Mouse (Mus musculus) midbrain, embryonic 15.5 days (tissue): ENCODE data around the gene Rbbp5. TPM values are rescaled to one million over a fixed set of nuclear protein-coding genes. Genes with fewer than 3 reads are reported as not detected.
A peak's percentile ranks its signal among the peaks of the same experiment; 100 is the strongest.

Source experiments
- ATAC-seq: fragments of 200-750 bp; cut with Nextera tagmentation; replicated peaks from 2 replicates; pipeline ENCODE4 v1.8.0; 2017; ENCODE audit warnings: moderate TSS enrichment
- H3K27ac ChIP-seq: fragments of 300-500 bp; sonication (generic); 2 replicates; pipeline ENCODE4 v1.5.1; 2015; ENCODE audit warnings: mild to moderate bottlenecking, inconsistent platforms
- H3K27me3 ChIP-seq: fragments of 300-500 bp; sonication (generic); replicated peaks from 2 replicates; pipeline ENCODE4 v1.6.1; 2015; ENCODE audit warnings: inconsistent platforms
- H3K36me3 ChIP-seq: fragments of 300-500 bp; sonication (generic); replicated peaks from 2 replicates; pipeline ENCODE4 v1.6.1; 2015; ENCODE audit warnings: inconsistent platforms
- H3K4me1 ChIP-seq: fragments of 300-500 bp; sonication (generic); 2 replicates; pipeline ENCODE4 v1.6.1; 2015; ENCODE audit warnings: inconsistent platforms
- H3K4me2 ChIP-seq: fragments of 300-500 bp; sonication (generic); 2 replicates; pipeline ENCODE4 v1.6.1; 2015; ENCODE audit warnings: inconsistent platforms, mild to moderate bottlenecking, moderate library complexity
- H3K4me3 ChIP-seq: fragments of 300-500 bp; sonication (generic); 2 replicates; pipeline ENCODE4 v1.5.1; 2015; ENCODE audit warnings: mild to moderate bottlenecking, inconsistent platforms
- H3K9ac ChIP-seq: fragments of 300-500 bp; sonication (generic); 2 replicates; pipeline ENCODE4 v1.6.1; 2015; ENCODE audit warnings: mild to moderate bottlenecking, inconsistent platforms
- H3K9me3 ChIP-seq: fragments of 300-500 bp; sonication (generic); 2 replicates; pipeline ENCODE4 v1.6.1; 2016; ENCODE audit warnings: inconsistent platforms
- WGBS: fragments of 180-500 bp; shearing (Covaris S2); methylation state at CpG from one replicate; pipeline ENCODE4 v1.1.7; 2015; ENCODE audit warnings: mixed read lengths; 5-methylcytosine and 5-hydroxymethylcytosine counted together
- polyA plus RNA-seq: library from polyadenylated mRNA; unstranded; fragments of >200 nt; fragmentation: Nextera tagmentation; extraction: Ambion mirVana; gene quantifications from 2 replicates; pipeline ENCODE4 v1.2.1, GENCODE M21; 2015

Gene Rbbp5
- polyA plus RNA-seq, 1 experiment from 2014 or later, result 50.3 TPM

DNA sequence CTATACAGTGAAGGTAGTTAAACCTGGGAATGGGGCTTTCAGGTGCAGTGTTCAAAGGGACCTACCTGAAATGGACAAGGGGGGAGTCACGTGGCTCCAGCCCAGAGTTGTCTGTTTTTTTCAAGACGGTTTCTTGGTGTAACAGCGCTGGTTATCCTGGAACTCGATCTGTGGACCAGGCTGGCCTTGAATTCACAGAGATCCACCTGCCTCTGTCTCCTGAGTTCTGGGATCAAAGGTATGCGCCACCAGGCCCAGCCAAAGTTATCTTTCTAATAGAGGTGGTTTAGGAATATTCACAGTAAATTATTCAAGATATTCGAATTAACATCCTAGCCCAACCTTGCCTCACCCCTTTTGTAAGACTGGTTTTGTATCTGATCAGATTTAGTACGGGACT is 29.5 kb downstream of the Rbbp5 start:
- Histone ChIP-seq H3K9ac (no peak overlapping the region), H3K36me3 (peaks cover 19% of the 10 kb centered on the region; the same call in 1 of the 2 replicates), H3K9me3 (no peaks in the 10 kb centered on the region), H3K27ac (no peak overlapping the region), H3K27me3 (no peaks in the 10 kb centered on the region), H3K4me2 (no peak overlapping the region), H3K4me1 (0 out of 2 replicates have a peak, but pooled peaks cover 5% of the 10 kb centered on the region), H3K4me3 (no peak overlapping the region)
- WGBS, result 93% methylated on average over 7 of the region's 7 CpGs
- ATAC-seq, result no peak

DNA sequence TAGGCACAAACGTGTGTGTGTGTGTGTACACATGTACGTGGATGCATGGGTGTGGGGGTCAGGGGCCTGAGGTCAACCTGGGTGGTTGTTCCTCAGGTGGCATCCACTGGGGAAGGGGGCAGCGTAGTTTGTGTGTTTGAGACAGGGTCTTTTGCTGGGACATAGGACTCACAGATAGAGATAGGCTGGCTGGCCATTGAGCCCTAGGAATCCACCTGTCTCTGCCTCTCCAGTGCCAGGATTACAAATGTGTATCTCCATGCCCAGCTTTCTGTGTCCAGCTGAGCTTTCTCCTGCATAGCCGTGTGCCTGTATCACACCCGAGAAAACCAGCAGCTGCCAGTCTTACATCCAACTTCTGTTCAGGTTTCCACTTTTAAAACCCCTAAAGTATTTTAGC is 32.6 kb downstream of the Rbbp5 start:
- H3K4me2 ChIP-seq, result no peak overlapping the region
- H3K27me3 ChIP-seq, result no peaks in the 10 kb centered on the region
- 0 out of 2 replicates have a peak, but pooled peaks cover 7% of the 10 kb centered on the region for H3K4me1 ChIP-seq
- H3K36me3 ChIP-seq, result 0 out of 2 replicates have a peak, but pooled peaks cover 6% of the 10 kb centered on the region
- no peak for ATAC-seq
- WGBS, result 83% methylated on average over 5 of the region's 5 CpGs
- H3K27ac ChIP-seq, result no peak overlapping the region
- no peak overlapping the region for H3K9ac ChIP-seq
- no peak overlapping the region for H3K4me3 ChIP-seq
- H3K9me3 ChIP-seq, result no peaks in the 10 kb centered on the region

DNA sequence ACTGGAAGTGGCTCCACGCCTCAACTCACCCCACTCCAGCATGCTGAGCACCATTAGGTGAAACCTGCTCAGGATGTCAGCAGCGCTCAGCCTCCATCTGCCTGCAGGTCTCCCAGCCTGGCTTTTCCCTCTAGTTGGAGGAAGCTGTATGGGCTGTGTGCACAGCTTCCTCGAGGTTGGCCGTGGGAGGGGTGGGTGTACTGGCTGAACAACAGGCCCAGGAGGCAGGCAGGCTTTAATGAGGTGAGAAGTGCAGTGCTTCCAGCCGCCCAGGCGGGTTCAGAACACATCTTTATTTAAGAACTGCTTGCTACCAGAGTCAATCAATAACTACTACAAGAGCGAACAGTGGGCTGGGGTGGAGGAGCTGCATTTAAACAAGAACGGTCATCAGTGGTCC is 34.4 kb downstream of the Rbbp5 start:
- Histone ChIP-seq H3K27me3 (no peaks in the 10 kb centered on the region), H3K9me3 (no peaks in the 10 kb centered on the region), H3K4me3 (no peak overlapping the region), H3K4me2 (no peak overlapping the region), H3K9ac (no peak overlapping the region), H3K36me3 (0 out of 2 replicates have a peak, but pooled peaks cover 5% of the 10 kb centered on the region), H3K4me1 (0 out of 2 replicates have a peak, but pooled peaks cover 7% of the 10 kb centered on the region), H3K27ac (peak overlapping the region; percentile 48)
- ATAC-seq, result peak; percentile 46
- 62% methylated on average over 8 of the region's 8 CpGs for WGBS

DNA sequence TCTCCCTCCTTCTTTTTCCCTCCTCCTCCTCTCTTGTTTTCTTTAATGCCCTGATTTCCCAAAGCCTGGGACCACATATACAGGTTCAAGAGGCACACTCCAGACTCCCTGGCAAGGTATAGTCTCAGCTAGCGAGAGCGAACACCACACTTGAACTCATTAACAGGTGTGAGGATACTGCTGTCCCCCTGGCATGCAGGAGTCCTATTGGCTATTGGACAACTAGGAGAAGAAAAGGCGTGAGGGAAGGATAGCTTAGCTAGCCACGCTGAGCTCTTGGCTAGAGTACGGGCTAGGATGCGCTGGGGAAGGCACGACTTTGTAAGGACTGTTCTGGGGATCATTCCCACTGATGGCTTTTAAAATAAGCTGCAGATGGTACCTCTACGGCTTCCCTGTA is 34.9 kb downstream of the Rbbp5 start:
- peaks cover 5% of the 10 kb centered on the region; the same call in 1 of the 2 replicates for H3K36me3 ChIP-seq
- H3K9me3 ChIP-seq, result no peaks in the 10 kb centered on the region
- 81% methylated on average over 8 of the region's 8 CpGs for WGBS
- H3K27me3 ChIP-seq, result no peaks in the 10 kb centered on the region
- 0 out of 2 replicates have a peak, but pooled peaks cover 7% of the 10 kb centered on the region for H3K4me1 ChIP-seq
- H3K27ac ChIP-seq, result 0 out of 2 replicates have a peak overlapping the region, but pooled peaks have one; percentile 14
- H3K9ac ChIP-seq, result no peak overlapping the region
- H3K4me3 ChIP-seq, result no peak overlapping the region
- no peak for ATAC-seq
- no peak overlapping the region for H3K4me2 ChIP-seq

DNA sequence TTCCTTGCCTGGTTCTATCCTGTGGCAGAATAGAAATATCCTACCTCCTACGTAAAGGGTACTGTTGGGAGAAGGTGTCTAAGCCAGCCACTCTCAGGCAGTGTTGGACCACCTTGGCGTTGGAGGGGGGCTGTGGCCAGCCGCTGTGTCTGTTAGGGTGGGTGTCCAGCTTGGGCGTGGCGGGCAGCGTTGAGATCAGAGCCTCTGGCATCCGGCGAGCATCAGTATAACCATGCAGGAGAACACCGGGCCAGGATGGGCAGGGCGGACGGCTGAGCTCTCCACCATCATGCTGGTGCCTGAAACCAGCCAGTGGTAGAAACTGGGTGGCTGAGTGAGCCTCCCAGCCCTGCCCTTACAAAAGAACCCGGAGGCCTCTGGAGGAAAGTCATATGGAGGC is 38.2 kb downstream of the Rbbp5 start:
- Histone ChIP-seq H3K9me3 (no peaks in the 10 kb centered on the region), H3K4me3 (no peak overlapping the region), H3K27ac (no peak overlapping the region), H3K4me1 (0 out of 2 replicates have a peak, but pooled peaks cover 7% of the 10 kb centered on the region), H3K36me3 (peaks cover 9% of the 10 kb centered on the region; the same call in 1 of the 2 replicates), H3K27me3 (no peaks in the 10 kb centered on the region), H3K9ac (no peak overlapping the region), H3K4me2 (no peak overlapping the region)
- WGBS, result 93% methylated on average over 12 of the region's 12 CpGs
- ATAC-seq, result no peak

DNA sequence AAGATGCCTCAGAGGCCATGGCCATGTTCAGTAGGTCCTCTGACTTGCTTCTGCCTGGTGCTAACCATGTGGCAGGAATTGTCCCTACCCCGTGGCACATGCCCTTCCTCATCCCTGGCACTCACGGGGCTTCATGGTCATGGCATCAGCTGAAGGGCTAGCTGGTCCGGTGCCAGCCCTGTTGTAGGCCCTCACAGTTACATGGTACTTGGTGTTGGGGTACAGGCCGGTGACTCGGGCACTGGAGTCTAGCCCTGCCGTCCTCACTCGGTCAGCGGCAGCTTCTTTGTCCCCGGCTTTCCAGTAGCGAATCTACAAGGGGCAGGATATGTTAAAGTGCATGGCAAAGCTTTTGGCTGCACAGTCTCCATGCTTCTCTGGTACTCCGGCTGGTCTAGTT is 39.6 kb downstream of the Rbbp5 start:
- WGBS, result 93% methylated on average over 11 of the region's 11 CpGs
- Histone ChIP-seq H3K4me2 (no peak overlapping the region), H3K27me3 (no peaks in the 10 kb centered on the region), H3K27ac (no peak overlapping the region), H3K9ac (no peak overlapping the region), H3K9me3 (no peaks in the 10 kb centered on the region), H3K4me1 (0 out of 2 replicates have a peak, but pooled peaks cover 1% of the 10 kb centered on the region), H3K36me3 (peaks cover 9% of the 10 kb centered on the region; the same call in 1 of the 2 replicates), H3K4me3 (no peak overlapping the region)
- no peak for ATAC-seq

DNA sequence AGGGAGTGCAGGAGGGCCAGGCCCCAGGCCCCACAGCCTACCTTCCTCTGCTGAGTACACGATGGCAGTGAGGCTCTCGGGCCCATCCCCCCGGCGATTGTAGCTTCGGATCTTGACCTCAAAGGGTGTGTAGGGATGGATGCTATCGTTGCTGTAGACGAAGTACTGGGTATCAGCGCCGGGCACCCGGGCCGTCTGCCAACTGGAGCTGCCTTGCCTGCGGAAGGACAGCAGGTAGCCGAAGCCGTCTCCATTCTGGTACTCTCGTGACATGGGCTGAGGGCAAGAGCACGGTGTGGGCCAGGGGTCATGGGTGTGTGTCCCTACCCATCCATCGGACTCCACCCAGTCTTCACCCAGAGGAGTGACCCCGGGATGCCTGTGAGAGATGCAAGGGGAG is 41.5 kb downstream of the Rbbp5 start:
- Histone ChIP-seq H3K9ac (no peak overlapping the region), H3K36me3 (peaks cover 9% of the 10 kb centered on the region; the same call in 1 of the 2 replicates), H3K4me1 (no peaks in the 10 kb centered on the region), H3K9me3 (no peaks in the 10 kb centered on the region), H3K4me2 (no peak overlapping the region), H3K4me3 (no peak overlapping the region), H3K27me3 (no peaks in the 10 kb centered on the region), H3K27ac (no peak overlapping the region)
- 83% methylated on average over 18 of the region's 18 CpGs for WGBS
- no peak for ATAC-seq

DNA sequence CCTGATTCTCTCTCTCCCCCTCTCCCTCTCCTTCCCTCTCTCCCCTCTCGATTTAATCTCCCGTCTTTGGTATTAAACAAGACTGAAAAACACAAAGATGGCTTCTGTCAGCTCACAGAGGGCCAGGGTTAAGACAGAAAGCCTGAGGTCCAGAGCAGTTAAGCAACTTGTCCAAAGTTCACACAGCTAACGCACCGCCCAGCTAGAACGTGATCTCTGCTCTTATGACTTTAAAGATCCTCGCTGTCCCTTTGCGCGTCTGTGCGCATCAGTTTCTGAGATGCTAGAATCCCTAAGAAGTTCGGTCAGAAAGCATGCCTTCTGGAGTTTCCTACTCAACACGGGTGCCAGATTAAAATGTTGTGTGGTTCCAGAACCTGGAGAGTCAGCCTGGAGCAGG is 42.6 kb downstream of the Rbbp5 start:
- Histone ChIP-seq H3K4me2 (no peak overlapping the region), H3K4me3 (no peak overlapping the region), H3K27me3 (no peaks in the 10 kb centered on the region), H3K27ac (no peak overlapping the region), H3K4me1 (no peaks in the 10 kb centered on the region), H3K9ac (no peak overlapping the region), H3K36me3 (peaks cover 9% of the 10 kb centered on the region; the same call in 1 of the 2 replicates), H3K9me3 (no peaks in the 10 kb centered on the region)
- WGBS, result 88% methylated on average over 11 of the region's 11 CpGs
- ATAC-seq, result no peak

DNA sequence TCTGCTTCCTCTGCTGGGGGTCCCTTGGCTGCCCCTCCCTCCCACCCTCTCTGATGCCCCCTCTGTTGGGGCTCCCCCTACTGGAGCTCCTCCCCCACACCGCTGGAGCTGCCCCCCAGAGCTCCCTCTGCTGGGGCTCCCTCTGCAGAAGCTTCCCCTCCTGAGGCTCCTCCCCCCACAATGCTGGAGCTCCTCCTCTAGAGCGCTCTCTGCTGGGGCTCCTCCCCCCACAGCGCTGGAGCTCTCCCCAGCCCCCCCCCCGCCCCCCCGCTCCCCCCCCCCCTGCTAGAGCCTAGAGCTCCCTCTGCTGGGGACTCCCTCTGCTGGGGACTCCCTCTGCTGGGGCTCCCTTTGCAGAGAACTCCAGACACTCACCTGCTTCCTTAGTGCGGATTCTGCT is 43.6 kb downstream of the Rbbp5 start:
- H3K9me3 ChIP-seq, result no peaks in the 10 kb centered on the region
- H3K36me3 ChIP-seq, result peaks cover 5% of the 10 kb centered on the region; the same call in 1 of the 2 replicates
- H3K9ac ChIP-seq, result no peak overlapping the region
- ATAC-seq, result no peak
- H3K4me2 ChIP-seq, result no peak overlapping the region
- no peaks in the 10 kb centered on the region for H3K27me3 ChIP-seq
- H3K4me3 ChIP-seq, result no peak overlapping the region
- peaks cover 8% of the 10 kb centered on the region; the same call in 1 of the 2 replicates for H3K4me1 ChIP-seq
- no peak overlapping the region for H3K27ac ChIP-seq
- WGBS, result 13% methylated on average over 4 of the region's 6 CpGs

DNA sequence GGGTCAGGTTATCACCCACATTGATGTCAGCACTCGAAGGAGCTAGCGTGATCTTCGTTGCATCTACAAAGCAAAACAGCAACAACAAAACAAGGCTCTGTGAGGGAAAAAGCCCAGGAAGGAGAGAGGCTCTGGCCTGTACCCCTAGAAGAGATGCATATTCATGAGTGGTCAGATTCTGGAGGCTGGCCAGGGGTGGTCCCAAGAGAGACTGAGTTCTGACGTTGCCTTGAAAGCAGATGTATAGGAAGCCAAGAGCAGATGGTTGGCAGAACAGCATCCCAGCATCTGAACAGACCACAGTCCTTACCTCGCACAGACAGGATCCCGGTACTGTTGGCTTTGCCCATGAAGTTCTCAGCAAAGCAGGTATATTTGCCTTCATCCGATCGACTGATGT is 45.9 kb downstream of the Rbbp5 start:
- Histone ChIP-seq H3K9me3 (no peaks in the 10 kb centered on the region), H3K36me3 (no peaks in the 10 kb centered on the region; the same call in 1 of the 2 replicates), H3K9ac (no peak overlapping the region), H3K27me3 (no peaks in the 10 kb centered on the region), H3K27ac (no peak overlapping the region), H3K4me3 (no peak overlapping the region), H3K4me1 (peaks cover 19% of the 10 kb centered on the region), H3K4me2 (no peak overlapping the region)
- WGBS, result 67% methylated on average over 8 of the region's 8 CpGs
- no peak for ATAC-seq

DNA sequence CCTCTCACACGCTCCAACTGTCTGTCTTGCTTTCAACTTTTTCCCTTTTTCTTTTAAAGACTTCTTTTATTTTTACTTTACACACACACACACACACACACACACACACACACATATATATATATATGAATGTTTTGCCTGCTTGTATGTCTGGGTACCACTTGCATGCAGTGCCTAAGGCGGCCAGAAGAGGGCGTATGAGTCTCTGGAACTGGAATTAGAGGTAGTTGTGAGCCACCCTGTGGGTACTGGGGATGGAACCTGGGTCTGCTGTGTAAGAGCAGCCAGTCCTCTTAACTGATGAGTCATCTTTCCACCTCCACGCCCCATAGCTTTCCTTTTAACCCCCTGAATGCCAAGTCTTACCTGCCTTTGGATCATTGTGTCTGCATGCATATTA is 46.8 kb downstream of the Rbbp5 start:
- H3K4me2 ChIP-seq, result no peak overlapping the region
- H3K4me1 ChIP-seq, result peaks cover 19% of the 10 kb centered on the region
- H3K9ac ChIP-seq, result no peak overlapping the region
- H3K9me3 ChIP-seq, result no peaks in the 10 kb centered on the region
- H3K27ac ChIP-seq, result no peak overlapping the region
- no peak overlapping the region for H3K4me3 ChIP-seq
- no peak for ATAC-seq
- no peaks in the 10 kb centered on the region for H3K27me3 ChIP-seq
- 39% methylated on average over 4 of the region's 4 CpGs for WGBS
- no peaks in the 10 kb centered on the region; the same call in 1 of the 2 replicates for H3K36me3 ChIP-seq

DNA sequence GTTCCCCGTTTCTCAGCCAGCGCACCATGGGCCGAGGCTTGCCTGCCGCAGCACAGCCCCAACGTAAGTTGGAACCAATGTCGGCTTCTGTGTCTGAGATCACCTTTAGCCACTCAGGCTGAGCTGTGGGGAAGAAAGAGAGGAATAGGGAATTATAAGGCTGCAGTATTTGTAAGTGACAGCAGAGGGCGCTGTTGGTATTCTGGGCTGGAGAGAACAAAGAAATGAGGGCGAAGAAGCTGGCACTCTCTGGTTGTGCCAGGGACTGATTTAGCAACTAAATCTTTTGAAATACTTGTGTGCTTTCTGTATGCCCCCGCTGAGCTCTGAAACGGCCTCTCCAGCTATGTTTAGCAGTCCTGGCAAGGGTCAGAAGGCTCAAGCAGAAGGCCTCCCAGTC is 48.7 kb downstream of the Rbbp5 start:
- 4% methylated on average over 10 of the region's 10 CpGs for WGBS
- Histone ChIP-seq H3K27ac (peak overlapping the region; percentile 81), H3K36me3 (no peaks in the 10 kb centered on the region; the same call in 1 of the 2 replicates), H3K4me1 (peaks cover 29% of the 10 kb centered on the region), H3K4me2 (0 out of 2 replicates have a peak overlapping the region, but pooled peaks have one; percentile 9), H3K27me3 (no peaks in the 10 kb centered on the region), H3K9me3 (no peaks in the 10 kb centered on the region), H3K9ac (peak overlapping the region; percentile 22; the same call in 1 of the 2 replicates), H3K4me3 (no peak overlapping the region)
- peak; percentile 59 for ATAC-seq

DNA sequence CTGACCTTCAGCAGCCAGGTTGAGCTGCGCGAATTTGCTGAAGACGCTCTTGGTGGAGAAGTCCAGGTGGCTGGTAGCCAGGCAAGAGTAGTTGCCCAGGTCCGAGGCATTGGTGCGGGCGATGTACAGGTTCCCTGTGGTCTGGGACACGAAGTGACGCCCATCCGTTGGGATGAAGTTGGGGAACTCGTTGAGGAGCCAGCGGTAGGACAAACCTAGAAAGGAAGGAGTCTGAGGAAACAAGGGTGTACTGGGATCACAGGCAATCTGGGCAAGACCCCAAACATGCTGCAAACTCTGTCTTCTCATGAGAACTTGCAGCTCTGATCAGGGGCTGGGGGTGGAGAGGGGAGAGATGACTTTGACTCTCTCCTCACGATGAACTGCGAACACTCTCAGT is 50.9 kb downstream of the Rbbp5 start:
- H3K9ac ChIP-seq, result no peak overlapping the region
- H3K4me1 ChIP-seq, result peaks cover 36% of the 10 kb centered on the region

More for the DNA sequence above, 50.9 kb downstream of the Rbbp5 start:
- Histone ChIP-seq H3K27ac (no peak overlapping the region), H3K4me3 (no peak overlapping the region), H3K36me3 (no peaks in the 10 kb centered on the region; the same call in 1 of the 2 replicates), H3K9me3 (no peaks in the 10 kb centered on the region), H3K27me3 (no peaks in the 10 kb centered on the region), H3K4me2 (no peak overlapping the region)
- WGBS, result 93% methylated on average over 13 of the region's 13 CpGs
- no peak for ATAC-seq
